Mouse (Mus musculus): Measurements from ENCODE around the gene Erc2. TPM values are rescaled to one million over a fixed set of nuclear protein-coding genes. Genes with fewer than 3 reads are reported as not detected.

The Erc2 gene
- total RNA-seq, 2 experiments from 2014 or later = 198 to 199 TPM

DNA sequence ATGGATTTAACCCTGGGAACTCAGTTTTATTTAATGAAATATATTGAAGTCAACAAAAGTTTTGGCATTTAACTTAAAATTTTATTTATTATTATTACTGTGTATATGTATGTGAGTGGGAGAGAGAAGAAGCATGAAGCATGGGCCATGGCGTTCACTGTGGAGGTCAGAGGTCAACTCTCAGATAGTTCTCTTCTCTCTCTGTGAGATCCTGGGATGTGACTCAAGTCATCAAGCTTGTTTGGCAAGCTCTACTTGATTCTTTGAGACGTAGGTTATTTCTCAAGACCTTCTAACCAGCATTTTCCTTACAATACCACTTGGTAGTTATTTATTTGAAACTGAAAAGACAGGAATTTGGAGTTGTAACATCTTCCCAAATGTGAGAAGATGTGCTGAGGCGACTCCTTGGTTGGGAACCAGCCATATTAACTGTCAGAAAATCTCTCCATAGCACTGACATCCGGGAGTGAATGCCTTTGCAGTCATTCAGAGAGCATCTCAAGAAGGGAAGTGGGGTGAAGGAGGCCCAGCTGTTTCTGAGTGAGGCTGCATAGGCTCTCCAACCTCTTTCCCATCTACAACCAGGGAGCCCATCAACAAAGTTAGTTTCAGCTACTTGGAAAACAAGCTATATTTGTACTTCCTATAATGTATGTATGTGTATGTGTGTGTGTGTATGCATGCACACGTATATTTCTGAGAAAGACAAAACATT is 299.6 kb downstream of the Erc2 start:
- no peak for DNase-seq (ENCODE audit: low spot score in 2 of 2)

DNA sequence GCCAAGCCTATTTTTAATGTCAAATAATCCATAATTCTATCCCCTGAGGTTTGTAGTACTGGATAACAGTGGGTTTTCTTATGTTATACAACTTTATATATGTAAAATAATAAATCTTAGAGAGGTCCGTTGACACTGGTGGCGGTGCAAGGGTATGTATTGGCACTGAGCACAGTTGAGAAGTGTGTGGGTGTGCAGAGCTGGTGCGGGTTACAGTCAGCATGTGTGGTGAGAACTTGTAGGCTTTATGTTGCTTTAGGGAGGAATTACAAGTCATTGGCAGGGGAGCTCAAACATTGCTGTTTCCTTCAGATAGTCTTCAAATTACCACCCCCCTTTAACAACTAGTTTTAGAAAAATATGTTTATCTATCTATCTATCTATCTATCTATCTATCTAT is 305.1 kb downstream of the Erc2 start:
- DNase-seq (ENCODE audit: low spot score in 2 of 2) = no peak

DNA sequence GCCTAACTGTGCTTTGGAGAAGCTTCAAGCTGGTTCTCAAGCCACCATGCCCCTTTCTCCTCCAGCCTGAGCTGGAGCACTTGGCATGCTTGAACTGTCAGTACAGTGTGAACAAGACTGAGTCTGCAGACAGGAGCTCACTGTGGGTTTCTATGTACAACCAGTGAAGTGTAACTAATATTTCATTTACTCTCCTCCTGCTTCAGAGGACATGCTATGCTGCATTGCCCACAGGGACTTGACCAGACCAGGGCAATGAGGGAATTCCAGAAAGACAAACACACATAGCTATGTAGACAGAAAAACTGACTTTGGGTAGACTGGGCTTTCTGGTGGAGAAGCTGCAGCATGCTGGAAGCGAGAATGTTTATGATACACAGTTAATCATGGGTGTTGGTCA is 311.3 kb downstream of the Erc2 start:
- no peak for DNase-seq (ENCODE audit: low spot score in 2 of 2)

DNA sequence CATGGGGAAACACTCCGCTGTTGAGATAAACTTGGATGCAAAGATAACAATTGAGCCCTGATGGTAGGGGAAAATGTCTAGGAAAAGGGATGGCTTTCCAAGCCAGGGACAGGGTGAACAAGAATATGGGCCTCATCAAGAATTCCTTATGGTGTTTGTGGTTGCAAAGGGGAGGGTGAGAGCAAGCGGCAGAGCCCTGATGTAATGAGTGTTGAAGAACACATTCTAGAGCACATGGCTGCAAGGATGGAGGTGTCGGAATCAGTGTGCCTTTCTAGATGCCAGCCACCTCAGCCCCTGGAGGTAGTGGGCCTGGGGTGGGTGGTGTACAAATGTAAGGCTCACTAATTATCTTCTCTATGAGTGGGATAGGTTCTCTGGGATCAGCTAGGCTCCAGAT is 313.5 kb downstream of the Erc2 start:
- peak; percentile 28 to 52 for DNase-seq (ENCODE audit: low spot score in 2 of 2)

DNA sequence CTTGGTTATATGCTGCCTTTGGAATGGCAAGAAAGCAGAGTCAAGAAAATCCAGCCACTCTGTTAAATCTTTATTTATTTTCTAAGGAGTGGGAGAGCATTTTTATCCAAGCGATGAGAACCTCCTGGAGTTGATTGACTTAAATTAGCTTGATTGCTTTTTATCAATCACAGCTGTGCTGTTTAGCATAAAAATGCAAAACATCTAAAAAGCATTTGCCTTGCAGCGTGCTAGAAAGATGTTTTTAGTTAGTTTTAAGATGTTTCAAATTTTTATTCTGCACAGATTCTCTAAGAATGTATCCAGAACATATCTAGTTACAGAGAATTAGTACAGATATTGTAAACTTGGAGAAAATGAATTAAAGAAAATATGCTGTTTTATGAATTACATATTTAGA is 315.7 kb downstream of the Erc2 start:
- DNase-seq (ENCODE audit: low spot score in 2 of 2) = no peak

DNA sequence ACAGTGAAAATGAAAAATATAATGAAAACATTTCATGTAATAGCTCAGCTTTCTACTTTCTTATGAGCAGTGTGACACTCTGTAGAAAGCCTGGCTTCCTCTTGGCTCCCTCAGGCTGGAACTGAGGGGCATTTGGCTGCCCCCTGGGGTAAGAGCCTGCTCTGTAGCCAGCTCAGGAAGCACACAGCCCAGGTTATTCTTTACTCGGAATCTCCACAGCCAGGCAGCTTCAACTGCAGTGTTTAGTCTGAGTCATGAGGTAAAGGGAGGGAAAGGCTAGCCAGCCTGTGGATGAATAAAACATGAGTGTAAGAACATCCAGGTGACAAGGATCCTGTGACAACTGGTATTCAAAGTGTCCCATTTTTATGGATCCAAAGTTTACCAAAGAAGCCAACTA is 323.0 kb downstream of the Erc2 start:
- DNase-seq (ENCODE audit: low spot score in 2 of 2) = no peak

DNA sequence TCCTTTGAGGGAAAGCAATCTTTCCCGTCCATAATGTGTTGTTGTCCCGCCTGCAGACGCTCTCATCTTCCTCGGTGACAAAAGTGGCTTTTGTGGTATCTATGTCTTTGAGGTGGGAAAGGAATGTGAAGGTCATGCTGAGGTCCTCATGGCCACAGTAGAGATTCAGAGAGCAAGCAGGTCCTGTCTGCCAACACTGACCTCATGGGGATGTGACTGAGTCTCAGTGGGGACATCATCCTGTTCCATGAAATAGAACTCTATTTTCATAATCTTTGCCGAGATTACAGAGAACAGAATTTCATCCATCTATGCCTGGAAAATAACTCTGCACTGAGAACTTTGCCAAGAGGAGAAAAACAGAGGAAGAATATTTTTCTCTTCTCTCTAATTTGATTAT is 324.0 kb downstream of the Erc2 start:
- DNase-seq (ENCODE audit: low spot score in 2 of 2) = no peak

DNA sequence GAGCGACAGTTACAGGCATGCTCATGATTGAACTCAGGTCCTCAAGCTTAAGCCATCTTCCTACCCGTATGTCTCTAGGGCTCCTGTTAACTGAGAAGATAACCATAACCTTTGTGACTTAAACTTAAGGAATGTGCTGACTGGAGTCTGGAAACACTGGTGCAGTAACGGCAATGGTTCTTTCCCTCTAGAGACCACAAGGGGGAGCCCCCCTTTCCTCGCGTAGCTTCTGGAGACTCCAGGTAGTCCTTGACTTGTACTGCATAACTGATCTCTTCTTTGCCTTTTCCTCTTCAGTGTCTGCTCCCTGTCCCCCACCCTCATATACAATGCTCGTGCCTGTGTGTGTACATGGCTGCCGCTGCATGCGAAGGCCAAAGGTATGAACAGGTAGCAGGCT is 326.2 kb downstream of the Erc2 start:
- no peak for DNase-seq (ENCODE audit: low spot score in 2 of 2)

DNA sequence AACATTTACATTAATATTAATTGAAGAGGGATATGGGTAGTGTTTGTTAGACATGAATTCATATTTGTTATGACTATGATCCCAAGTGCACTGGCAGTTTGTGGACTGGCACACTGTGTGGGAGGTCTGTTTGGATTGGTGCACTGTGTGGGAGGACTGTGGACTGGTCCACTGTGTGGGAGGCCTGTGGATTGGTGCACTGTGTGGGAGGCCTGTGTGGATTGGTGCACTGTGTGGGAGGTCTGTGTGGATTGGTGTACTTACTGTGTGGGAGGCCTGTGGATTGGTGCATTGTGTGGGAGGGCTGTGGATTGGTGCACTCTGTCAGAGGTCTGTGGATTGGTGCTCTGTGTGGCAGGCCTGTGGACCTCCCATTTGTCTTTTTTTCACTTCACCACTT is 331.6 kb downstream of the Erc2 start:
- no peak for DNase-seq (ENCODE audit: low spot score in 2 of 2)

DNA sequence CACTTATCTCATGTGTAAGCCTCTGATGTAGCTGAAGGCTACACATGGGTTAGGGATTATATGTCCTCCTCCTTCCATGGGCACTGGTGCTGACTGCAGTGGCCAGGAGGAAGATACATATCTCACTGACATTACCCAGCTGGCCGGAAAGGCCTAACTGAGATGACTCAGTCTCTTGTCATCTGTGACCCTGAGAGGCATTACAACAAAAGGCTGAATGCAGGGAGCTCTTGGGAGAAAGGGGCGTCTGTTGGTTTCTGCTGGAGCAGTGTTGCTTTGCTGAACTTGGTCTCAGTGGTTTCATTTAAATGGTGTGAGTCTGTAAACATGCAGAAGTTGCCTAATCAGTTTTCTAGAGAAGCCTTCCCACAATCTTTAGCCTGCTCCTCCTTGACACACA is 334.6 kb downstream of the Erc2 start:
- no peak for DNase-seq (ENCODE audit: low spot score in 2 of 2)

DNA sequence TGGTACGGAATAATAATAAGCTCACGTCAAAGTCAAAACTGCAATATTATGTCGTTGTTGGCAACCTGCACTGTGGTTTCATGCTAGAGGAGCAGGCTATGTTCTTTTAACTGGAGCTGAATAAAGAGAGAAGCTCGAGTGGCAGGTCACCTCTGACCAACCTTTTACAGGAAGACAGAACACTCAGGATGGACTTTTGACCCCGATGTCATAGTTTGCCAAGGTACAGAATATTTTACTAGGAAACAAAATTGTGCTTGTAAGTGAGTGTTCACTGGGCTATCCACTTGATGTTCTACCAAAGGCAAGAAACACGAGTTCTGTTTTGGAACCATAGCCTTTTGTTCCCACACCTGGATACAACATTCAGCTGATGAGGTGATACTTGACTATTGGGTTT is 351.5 kb downstream of the Erc2 start:
- no peak for DNase-seq (ENCODE audit: low spot score in 2 of 2)

DNA sequence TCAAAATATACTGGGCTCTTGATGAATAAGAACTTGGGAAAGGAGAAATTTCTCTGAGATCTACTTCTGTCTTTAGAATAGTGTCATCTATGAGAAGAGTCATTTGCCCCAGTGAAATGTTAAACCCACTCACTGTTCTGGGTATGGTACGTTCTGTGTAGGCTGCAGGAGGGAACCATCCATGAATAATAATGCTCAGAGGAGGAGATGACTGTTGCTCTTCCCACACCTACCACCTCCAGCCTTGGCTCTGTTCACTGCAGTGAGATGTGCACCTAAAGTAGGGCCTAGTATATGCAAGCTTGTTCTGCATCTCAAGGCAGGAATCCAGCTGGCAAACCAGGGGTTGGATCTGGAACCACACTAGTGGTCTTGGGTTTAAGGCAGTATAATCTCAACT is 353.4 kb downstream of the Erc2 start:
- peak; percentile 70 to 86 for DNase-seq (ENCODE audit: low spot score in 2 of 2)

DNA sequence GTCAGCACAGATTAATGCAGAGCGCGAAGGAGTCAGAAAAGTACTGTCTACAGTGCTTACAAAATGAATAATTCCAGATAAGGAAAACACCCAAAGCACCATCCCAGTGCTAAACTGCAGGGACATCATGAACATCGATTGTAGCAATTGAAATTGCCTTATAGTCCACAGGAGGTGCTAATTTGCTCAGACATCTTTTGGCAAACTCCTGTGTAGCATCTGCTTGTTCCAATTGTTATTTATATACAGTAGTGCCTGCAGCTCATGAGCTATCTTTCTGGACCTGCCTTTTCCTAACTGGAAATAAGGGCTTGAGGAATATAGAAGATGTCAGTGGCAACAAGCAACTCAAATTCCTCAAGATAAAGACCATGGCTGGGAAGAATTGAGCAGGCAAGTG is 362.5 kb downstream of the Erc2 start:
- DNase-seq (ENCODE audit: low spot score in 2 of 2) = peak in 1 of 2 experiments; percentile 80

DNA sequence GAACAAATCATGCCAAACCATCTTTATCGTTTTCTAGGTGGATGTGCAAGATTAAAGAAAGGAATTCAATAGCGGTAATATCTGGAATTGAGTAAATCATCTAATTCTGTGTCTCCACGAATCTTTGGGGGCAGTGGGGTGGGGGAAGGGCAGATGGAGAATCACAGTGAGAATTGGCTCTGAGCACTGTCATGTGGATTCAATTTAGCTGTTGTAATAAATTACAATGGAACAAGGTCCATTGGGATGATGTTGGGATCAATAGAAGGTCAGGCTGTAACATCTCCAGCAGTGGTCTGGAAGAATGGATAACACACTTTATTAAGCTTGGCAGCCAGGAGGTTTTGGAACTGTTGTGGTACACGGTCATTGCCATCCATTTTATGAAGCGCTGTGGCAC is 363.0 kb downstream of the Erc2 start:
- DNase-seq (ENCODE audit: low spot score in 2 of 2) = no peak

DNA sequence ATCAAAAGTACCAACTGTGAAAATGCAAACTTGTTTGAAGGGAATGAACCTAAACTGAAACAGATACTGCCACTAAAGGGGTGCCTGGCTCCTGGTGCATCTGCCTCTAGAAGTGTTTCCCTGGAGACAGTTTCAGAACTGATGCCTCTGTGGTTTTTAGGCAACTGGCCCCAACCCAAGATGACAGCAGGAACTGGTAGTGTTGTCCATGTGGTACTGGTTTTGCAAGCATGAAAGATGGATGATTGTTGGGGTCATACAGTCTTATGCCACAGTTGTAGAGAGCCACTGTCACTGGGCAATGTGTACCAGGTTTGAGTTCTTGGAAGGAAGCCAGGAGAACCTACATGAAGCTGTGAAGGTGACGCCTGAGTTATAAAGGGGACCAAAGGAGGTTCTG is 365.2 kb downstream of the Erc2 start:
- peak in 1 of 2 experiments; percentile 68 for DNase-seq (ENCODE audit: low spot score in 2 of 2)

DNA sequence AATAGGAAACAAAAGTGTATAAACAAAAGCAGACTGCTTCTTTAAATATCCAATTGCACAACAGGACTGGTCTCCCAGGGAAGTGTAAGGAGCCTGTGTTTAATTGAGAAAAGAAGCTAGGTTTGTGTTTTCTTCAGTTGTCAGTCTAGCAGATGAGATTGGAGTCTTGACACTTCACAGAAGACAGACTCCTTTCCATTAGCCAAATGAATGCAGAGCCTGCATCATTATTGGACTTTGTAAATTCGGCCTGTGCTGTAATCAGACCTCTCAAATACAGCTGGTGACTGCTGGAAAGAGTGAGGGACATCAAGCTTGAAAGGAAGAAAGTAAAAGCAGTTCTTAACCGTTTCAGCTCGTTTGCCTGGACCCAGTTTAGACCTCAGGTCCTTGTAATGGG is 376.3 kb downstream of the Erc2 start:
- no peak for DNase-seq (ENCODE audit: low spot score in 2 of 2)

DNA sequence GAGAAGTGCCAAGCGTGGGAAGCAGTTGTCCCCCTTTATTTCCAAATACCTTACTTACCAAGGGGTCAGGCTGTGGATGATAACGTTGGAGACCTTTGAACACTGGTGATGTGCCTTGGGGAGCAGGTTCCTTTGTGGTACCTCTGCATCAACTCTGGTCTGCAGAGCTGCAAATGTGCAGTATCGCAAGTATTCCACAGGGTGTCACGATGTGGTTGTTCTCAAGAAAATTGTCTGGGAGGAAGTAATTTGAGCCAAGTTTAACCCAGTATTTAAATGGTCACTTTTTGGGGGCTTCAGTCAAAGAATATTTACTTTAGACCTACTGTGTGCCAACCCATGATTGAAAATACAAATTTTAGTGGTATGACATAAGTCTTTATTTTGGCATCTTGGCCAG is 381.8 kb downstream of the Erc2 start:
- DNase-seq (ENCODE audit: low spot score in 2 of 2) = no peak

DNA sequence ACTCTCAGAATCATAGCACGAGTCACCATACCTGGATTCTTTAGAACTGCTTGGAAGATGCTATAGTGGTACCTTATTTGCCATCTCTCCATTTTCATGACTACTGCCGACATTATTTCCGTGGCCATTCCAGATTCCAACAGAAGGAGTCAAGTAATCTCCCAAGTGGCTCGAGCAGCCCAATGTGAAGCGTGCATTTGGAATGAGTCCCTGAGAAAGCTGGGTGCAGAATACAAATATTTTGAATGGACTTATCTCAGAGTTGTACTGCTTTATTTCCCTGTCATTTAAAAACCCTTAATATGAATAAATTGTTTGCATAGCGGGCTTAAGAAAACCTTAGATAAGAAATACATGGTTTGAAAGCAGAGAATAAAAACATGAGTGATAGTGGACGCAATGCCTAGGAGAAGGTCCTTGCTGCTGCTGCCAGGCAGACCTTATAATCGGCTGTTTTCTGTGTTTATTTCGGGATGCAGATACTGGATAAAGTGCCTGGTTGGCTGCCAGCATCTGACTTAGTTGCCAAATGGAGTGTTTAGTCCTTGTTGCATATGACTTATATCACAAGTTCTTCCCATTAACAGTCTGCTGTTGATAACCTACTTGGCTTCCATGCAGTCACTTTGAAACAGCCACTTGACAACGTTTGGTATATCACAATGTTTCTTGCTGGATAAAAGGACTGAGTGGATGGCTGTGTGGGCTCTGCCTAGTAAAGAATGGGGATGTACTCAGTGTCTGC is 388.5 kb downstream of the Erc2 start:
- DNase-seq (ENCODE audit: low spot score in 2 of 2) = peak in 1 of 2 experiments; percentile 44

DNA sequence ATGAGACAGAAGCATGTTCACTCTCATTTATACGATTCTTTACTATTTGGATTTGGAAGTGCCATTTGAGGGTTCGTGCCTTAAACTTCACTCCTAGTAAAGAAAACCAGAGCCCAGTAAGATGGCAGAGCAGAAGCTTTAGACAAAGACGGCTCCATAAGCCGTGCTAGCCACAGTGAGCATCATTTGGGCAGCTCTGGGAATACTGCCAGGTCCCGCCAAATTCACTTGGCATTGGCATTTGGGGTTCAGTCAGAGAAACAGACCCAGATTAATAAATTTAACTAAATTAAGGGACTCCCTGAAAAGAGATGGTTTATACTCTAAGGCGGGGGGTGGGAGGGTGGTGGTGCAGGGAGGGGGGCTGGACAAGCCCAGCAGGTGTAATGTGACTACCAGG is 401.0 kb downstream of the Erc2 start:
- DNase-seq (ENCODE audit: low spot score in 2 of 2) = no peak

DNA sequence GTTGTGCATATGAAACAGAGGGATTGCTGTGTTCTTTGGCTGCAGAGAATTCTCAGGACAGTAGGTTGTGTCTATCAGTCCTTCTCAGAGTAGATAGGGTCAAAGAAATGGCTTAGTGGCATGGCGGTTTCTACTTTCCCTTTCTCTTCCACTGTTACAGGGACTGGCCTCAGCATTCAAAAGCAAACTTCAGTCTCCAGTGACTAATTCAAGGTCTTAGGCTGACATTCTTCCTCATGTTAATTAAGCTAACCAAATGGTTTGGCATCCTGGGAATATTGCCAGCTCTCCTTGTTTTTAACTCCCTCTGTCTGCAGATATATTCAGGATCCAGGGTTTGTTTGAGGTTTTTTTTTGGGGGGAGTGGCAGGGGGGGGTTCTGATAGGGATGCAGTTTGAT is 408.6 kb downstream of the Erc2 start:
- peak in 1 of 2 experiments; percentile 56 for DNase-seq (ENCODE audit: low spot score in 2 of 2)

DNA sequence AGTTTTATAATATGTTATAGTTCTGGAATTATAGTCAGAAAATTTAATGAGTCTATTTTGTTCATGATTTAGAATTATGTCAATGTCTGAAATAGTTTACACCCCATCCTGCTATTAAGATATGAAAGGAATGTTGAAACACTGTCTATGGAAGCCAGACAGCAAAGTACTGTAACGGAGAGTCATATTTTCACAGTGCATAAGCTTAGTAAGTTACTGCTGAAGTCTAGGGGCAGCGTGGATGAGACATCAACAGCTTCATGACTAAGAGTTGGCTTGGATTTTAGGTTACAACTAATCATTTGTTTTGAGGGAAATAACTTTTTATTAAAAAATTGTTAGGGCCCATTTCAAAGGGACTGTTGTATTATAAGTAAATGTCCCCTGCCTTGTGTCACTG is 412.8 kb downstream of the Erc2 start:
- DNase-seq (ENCODE audit: low spot score in 2 of 2) = no peak

DNA sequence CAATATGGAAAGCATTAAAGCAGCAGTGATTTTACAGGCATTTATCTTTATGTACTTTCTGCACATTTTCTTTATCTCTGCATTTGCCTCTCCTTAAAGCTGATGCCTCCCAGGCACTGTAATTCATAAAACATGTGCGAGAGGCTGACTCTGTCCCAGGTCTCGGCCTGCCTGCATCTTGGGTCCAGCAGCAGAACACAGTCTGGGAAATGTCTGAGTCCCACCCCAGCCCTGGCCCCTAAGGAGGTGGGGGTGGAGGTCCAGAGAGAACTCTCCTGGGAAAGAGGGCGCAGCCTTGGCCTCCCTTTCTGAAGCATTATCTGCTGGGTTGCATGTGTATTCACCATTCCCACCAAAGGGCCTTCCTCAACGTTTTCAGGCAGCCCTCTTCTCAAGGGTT is 420.9 kb downstream of the Erc2 start:
- no peak for DNase-seq (ENCODE audit: low spot score in 2 of 2)

DNA sequence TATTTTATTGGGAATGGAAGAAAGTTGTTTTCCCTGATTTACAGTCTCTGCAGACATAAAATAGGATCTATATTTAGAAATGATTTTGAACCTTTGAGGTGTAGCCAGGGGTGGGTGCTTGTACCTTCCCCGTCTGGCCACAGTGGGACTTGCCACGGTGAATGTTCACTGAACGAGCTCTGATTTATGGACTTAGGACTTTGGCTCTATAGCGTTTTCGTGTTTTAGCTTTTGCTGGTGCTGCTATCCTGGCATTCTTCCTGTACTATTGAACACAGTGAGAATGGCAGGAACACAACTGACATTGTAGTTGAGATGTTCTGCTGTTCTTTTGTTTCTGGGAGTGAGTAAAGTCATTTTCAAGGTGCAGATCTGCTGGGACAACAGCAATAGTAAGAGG is 429.4 kb downstream of the Erc2 start:
- DNase-seq (ENCODE audit: low spot score in 2 of 2) = no peak
